Mouse (Mus musculus) hindbrain, embryonic 12.5 days (tissue): Measurements from ENCODE around the gene Rasd1. TPM values are rescaled to one million over a fixed set of nuclear protein-coding genes. Genes with fewer than 3 reads are reported as not detected.
"Not testable (repeated sequence)": the region's sequence is repeated elsewhere in the genome, so short reads cannot be mapped to it uniquely, and the experiment has no call there.

Experiments used
- ATAC-seq: fragments of 200-750 bp; cut with Nextera tagmentation; 2 replicates; pipeline ENCODE4 v1.8.0; 2017; ENCODE audit warnings: moderate TSS enrichment; ENCODE audit not compliant: low FRiP score
- H3K27ac ChIP-seq: fragments of 300-500 bp; sonication (generic); 2 replicates; pipeline ENCODE4 v1.5.1; 2016; ENCODE audit warnings: mild to moderate bottlenecking
- H3K27me3 ChIP-seq: fragments of 300-500 bp; sonication (generic); 2 replicates; pipeline ENCODE4 v1.6.1; 2016; ENCODE audit warnings: mild to moderate bottlenecking
- H3K36me3 ChIP-seq: fragments of 300-500 bp; sonication (generic); 2 replicates; pipeline ENCODE4 v1.6.1; 2016; ENCODE audit warnings: mild to moderate bottlenecking
- H3K4me1 ChIP-seq: fragments of 300-500 bp; sonication (generic); 2 replicates; pipeline ENCODE4 v1.6.1; 2016
- H3K4me2 ChIP-seq: fragments of 300-500 bp; sonication (generic); replicated peaks from 2 replicates; pipeline ENCODE4 v1.6.1; 2016; ENCODE audit warnings: mild to moderate bottlenecking
- H3K4me3 ChIP-seq: fragments of 300-500 bp; sonication (generic); 2 replicates; pipeline ENCODE4 v1.5.1; 2016; ENCODE audit warnings: mild to moderate bottlenecking
- H3K9ac ChIP-seq: fragments of 300-500 bp; sonication (generic); 2 replicates; pipeline ENCODE4 v1.6.1; 2016; ENCODE audit warnings: mild to moderate bottlenecking, moderate library complexity
- H3K9me3 ChIP-seq: fragments of 300-500 bp; sonication (generic); replicated peaks from 2 replicates; pipeline ENCODE4 v1.6.1; 2016; ENCODE audit warnings: mild to moderate bottlenecking
- WGBS: fragments of 180-500 bp; shearing (Covaris S2); methylation state at CpG from one replicate; pipeline ENCODE4 v1.1.7; 2016; 5-methylcytosine and 5-hydroxymethylcytosine counted together
- polyA plus RNA-seq: library from polyadenylated mRNA; unstranded; fragments of >200 nt; fragmentation: Nextera tagmentation; extraction: Ambion mirVana; gene quantifications from 2 replicates; pipeline ENCODE4 v1.2.1, GENCODE M21; 2016

Rasd1 gene
- polyA plus RNA-seq, 1 experiment from 2014 or later = 1.5 TPM

- H3K27ac ChIP-seq = no peak overlapping the region
- no peak overlapping the region for H3K4me3 ChIP-seq
- H3K36me3 ChIP-seq = peaks cover 15% of the 10 kb centered on the region
- no peak for ATAC-seq
- no peaks in the 10 kb centered on the region for H3K27me3 ChIP-seq
- H3K9me3 ChIP-seq = no peaks in the 10 kb centered on the region
- peaks cover 2% of the 10 kb centered on the region; the same call in 1 of the 2 replicates for H3K4me1 ChIP-seq
- no peak overlapping the region for H3K4me2 ChIP-seq
- H3K9ac ChIP-seq = no peak overlapping the region
- 78% methylated on average over 6 of the region's 6 CpGs for WGBS
Measured at GRCm38 (mm10) chr11:59956749-59957148, 8.0 kb downstream of the Rasd1 start.

GRCm38 (mm10) chr11:59952892-59953291 lies 11.9 kb downstream of the Rasd1 start:
- Histone ChIP-seq H3K4me2 (no peak overlapping the region), H3K27me3 (no peaks in the 10 kb centered on the region), H3K27ac (no peak overlapping the region), H3K4me1 (peaks cover 8% of the 10 kb centered on the region), H3K9me3 (no peaks in the 10 kb centered on the region), H3K36me3 (no peaks in the 10 kb centered on the region), H3K4me3 (no peak overlapping the region), H3K9ac (no peak overlapping the region)
- no peak for ATAC-seq
- 90% methylated on average over 14 of the region's 14 CpGs for whole genome bisulfite sequencing

- ATAC-seq = peak; percentile 57
Measured at GRCm38 (mm10) chr11:59948401-59948767, 16.4 kb downstream of the Rasd1 start.

GRCm38 (mm10) chr11:59947752-59948400 lies 16.9 kb downstream of the Rasd1 start, which contains the start of gene Med9:
Gene Med9, plus strand, starts transcription at chr11:59948206.
- peak within 1 kb of the TSS; percentile 91 for H3K9ac ChIP-seq
- H3K4me3 ChIP-seq = peak within 1 kb of the TSS; percentile 78
- 1% methylated on average over 40 of the region's 43 CpGs for WGBS
- peak; percentile 96 for ATAC-seq
- peak within 1 kb of the TSS; percentile 87 for H3K4me2 ChIP-seq
- no peaks in the 10 kb centered on the region for H3K9me3 ChIP-seq
- H3K27me3 ChIP-seq = no peaks in the 10 kb centered on the region
- H3K27ac ChIP-seq = peak within 1 kb of the TSS; percentile 82
- no peaks in the 10 kb centered on the region for H3K36me3 ChIP-seq
- peaks cover 14% of the 10 kb centered on the region for H3K4me1 ChIP-seq

More at GRCm38 (mm10) chr11:59948401-59948767, 16.4 kb downstream of the Rasd1 start:
- no peaks in the 10 kb centered on the region for H3K27me3 ChIP-seq
- peak overlapping the region; percentile 91 for H3K9ac ChIP-seq
- no peaks in the 10 kb centered on the region for H3K9me3 ChIP-seq
- peak overlapping the region; percentile 78 for H3K4me3 ChIP-seq
- peak overlapping the region; percentile 87 for H3K4me2 ChIP-seq
- H3K36me3 ChIP-seq = no peaks in the 10 kb centered on the region
- peaks cover 14% of the 10 kb centered on the region for H3K4me1 ChIP-seq
- peak overlapping the region; percentile 82 for H3K27ac ChIP-seq
- WGBS = 2% methylated on average over 16 of the region's 16 CpGs

- WGBS = 91% methylated on average over 9 of the region's 10 CpGs
Measured at GRCm38 (mm10) chr11:59944855-59945254, 19.9 kb downstream of the Rasd1 start.

GRCm38 (mm10) chr11:59941391-59941790 lies 23.4 kb downstream of the Rasd1 start:
- 24% methylated on average over 3 of the region's 3 CpGs for WGBS
- H3K27ac ChIP-seq = no peak overlapping the region
- H3K9me3 ChIP-seq = no peaks in the 10 kb centered on the region

More at GRCm38 (mm10) chr11:59944855-59945254, 19.9 kb downstream of the Rasd1 start:
- not testable (repeated sequence) for H3K4me2 ChIP-seq, H3K36me3 ChIP-seq, H3K9me3 ChIP-seq, H3K9ac ChIP-seq, H3K27ac ChIP-seq, H3K4me3 ChIP-seq, H3K27me3 ChIP-seq, ATAC-seq
- H3K4me1 ChIP-seq = peaks cover 12% of the 10 kb centered on the region

GRCm38 (mm10) chr11:59940645-59941044 lies 24.1 kb downstream of the Rasd1 start:
- Histone ChIP-seq H3K4me2 (no peak overlapping the region), H3K27me3 (no peaks in the 10 kb centered on the region), H3K27ac (no peak overlapping the region), H3K9me3 (no peaks in the 10 kb centered on the region), H3K4me1 (no peaks in the 10 kb centered on the region), H3K9ac (no peak overlapping the region), H3K36me3 (no peaks in the 10 kb centered on the region), H3K4me3 (no peak overlapping the region)
- ATAC-seq = no peak
- WGBS = 72% methylated on average over 3 of the region's 3 CpGs

More at GRCm38 (mm10) chr11:59941391-59941790, 23.4 kb downstream of the Rasd1 start:
- Histone ChIP-seq H3K9ac (no peak overlapping the region), H3K4me1 (no peaks in the 10 kb centered on the region), H3K36me3 (no peaks in the 10 kb centered on the region), H3K4me2 (no peak overlapping the region), H3K27me3 (no peaks in the 10 kb centered on the region), H3K4me3 (no peak overlapping the region)
- no peak for ATAC-seq

GRCm38 (mm10) chr11:59939821-59940220 lies 24.9 kb downstream of the Rasd1 start:
- WGBS = 84% methylated on average over 1 of the region's 1 CpGs
- no peak overlapping the region for H3K4me2 ChIP-seq
- H3K4me1 ChIP-seq = no peaks in the 10 kb centered on the region
- H3K9me3 ChIP-seq = no peaks in the 10 kb centered on the region
- H3K27me3 ChIP-seq = no peaks in the 10 kb centered on the region; the same call in 1 of the 2 replicates
- H3K36me3 ChIP-seq = no peaks in the 10 kb centered on the region
- H3K9ac ChIP-seq = no peak overlapping the region
- no peak overlapping the region for H3K27ac ChIP-seq
- ATAC-seq = no peak
- no peak overlapping the region for H3K4me3 ChIP-seq

GRCm38 (mm10) chr11:59937615-59938014 lies 27.1 kb downstream of the Rasd1 start:
- Histone ChIP-seq H3K4me3 (no peak overlapping the region), H3K27me3 (no peaks in the 10 kb centered on the region; the same call in 1 of the 2 replicates), H3K9ac (no peak overlapping the region), H3K4me1 (no peaks in the 10 kb centered on the region), H3K4me2 (no peak overlapping the region), H3K9me3 (no peaks in the 10 kb centered on the region), H3K36me3 (no peaks in the 10 kb centered on the region), H3K27ac (no peak overlapping the region)
- WGBS = 52% methylated on average over 2 of the region's 2 CpGs
- ATAC-seq = no peak

GRCm38 (mm10) chr11:59937023-59937422 lies 27.7 kb downstream of the Rasd1 start:
- peaks cover 3% of the 10 kb centered on the region for H3K27me3 ChIP-seq
- no peak overlapping the region for H3K4me3 ChIP-seq
- no peak overlapping the region for H3K4me2 ChIP-seq
- 76% methylated on average over 3 of the region's 3 CpGs for WGBS
- ATAC-seq = no peak
- H3K9ac ChIP-seq = no peak overlapping the region
- no peaks in the 10 kb centered on the region for H3K9me3 ChIP-seq
- H3K4me1 ChIP-seq = no peaks in the 10 kb centered on the region
- no peak overlapping the region for H3K27ac ChIP-seq
- H3K36me3 ChIP-seq = no peaks in the 10 kb centered on the region

GRCm38 (mm10) chr11:59933943-59934342 lies 30.8 kb downstream of the Rasd1 start:
- no peak for ATAC-seq
- H3K9ac ChIP-seq = no peak overlapping the region
- H3K4me2 ChIP-seq = no peak overlapping the region
- H3K27me3 ChIP-seq = peaks cover 9% of the 10 kb centered on the region
- WGBS = 45% methylated on average over 12 of the region's 12 CpGs
- no peaks in the 10 kb centered on the region for H3K36me3 ChIP-seq
- H3K9me3 ChIP-seq = no peaks in the 10 kb centered on the region
- no peak overlapping the region for H3K27ac ChIP-seq
- H3K4me3 ChIP-seq = no peak overlapping the region
- H3K4me1 ChIP-seq = no peaks in the 10 kb centered on the region

- ATAC-seq = no peak
- Histone ChIP-seq H3K4me3 (no peak overlapping the region), H3K36me3 (no peaks in the 10 kb centered on the region), H3K9ac (no peak overlapping the region), H3K4me2 (no peak overlapping the region), H3K27ac (no peak overlapping the region), H3K4me1 (no peaks in the 10 kb centered on the region), H3K27me3 (peaks cover 9% of the 10 kb centered on the region), H3K9me3 (no peaks in the 10 kb centered on the region)
- 68% methylated on average over 9 of the region's 9 CpGs for WGBS
Measured at GRCm38 (mm10) chr11:59932560-59933337, 32.0 kb downstream of the Rasd1 start.
